Mouse (Mus musculus) liver, embryonic 15.5 days (tissue): ENCODE results near the gene Gm20388. TPM values are rescaled to one million over a fixed set of nuclear protein-coding genes. Genes with fewer than 3 reads are reported as not detected.
A peak's percentile ranks its signal among the peaks of the same experiment; 100 is the strongest.

Source experiments
- ATAC-seq: fragments of 200-750 bp; cut with Nextera tagmentation; 2 replicates; pipeline ENCODE4 v1.8.0; 2017; ENCODE audit warnings: moderate number of reproducible peaks, mild to moderate bottlenecking, moderate library complexity; ENCODE audit not compliant: insufficient read depth
- H3K27ac ChIP-seq: fragments of 300-500 bp; sonication (generic); replicated peaks from 2 replicates; pipeline ENCODE4 v1.5.1; 2015; ENCODE audit warnings: mild to moderate bottlenecking, inconsistent platforms
- H3K27me3 ChIP-seq: fragments of 300-500 bp; sonication (generic); 2 replicates; pipeline ENCODE4 v1.6.1; 2015; ENCODE audit warnings: mild to moderate bottlenecking, inconsistent platforms
- H3K36me3 ChIP-seq: fragments of 300-500 bp; sonication (generic); replicated peaks from 2 replicates; pipeline ENCODE4 v1.6.1; 2015; ENCODE audit warnings: moderate library complexity, mild to moderate bottlenecking, inconsistent platforms
- H3K4me1 ChIP-seq: fragments of 300-500 bp; sonication (generic); replicated peaks from 2 replicates; pipeline ENCODE4 v1.6.1; 2015; ENCODE audit warnings: inconsistent platforms
- H3K4me2 ChIP-seq: fragments of 300-500 bp; sonication (generic); 2 replicates; pipeline ENCODE4 v1.6.1; 2015; ENCODE audit warnings: moderate library complexity, mild to moderate bottlenecking, inconsistent platforms
- H3K4me3 ChIP-seq: fragments of 300-500 bp; sonication (generic); replicated peaks from 2 replicates; pipeline ENCODE4 v1.5.1; 2015; ENCODE audit warnings: mild to moderate bottlenecking, inconsistent platforms
- H3K9ac ChIP-seq: fragments of 300-500 bp; sonication (generic); 2 replicates; pipeline ENCODE4 v1.6.1; 2015; ENCODE audit warnings: moderate library complexity, mild to moderate bottlenecking, inconsistent platforms
- H3K9me3 ChIP-seq: fragments of 300-500 bp; sonication (generic); replicated peaks from 2 replicates; pipeline ENCODE4 v1.6.1; 2016; ENCODE audit warnings: inconsistent platforms
- WGBS: fragments of 180-500 bp; shearing (Covaris S2); methylation state at CpG from one replicate; pipeline ENCODE4 v1.1.7; 2015; ENCODE audit warnings: mixed read lengths; ENCODE audit not compliant: insufficient replicate concordance; 5-methylcytosine and 5-hydroxymethylcytosine counted together
- polyA plus RNA-seq: library from polyadenylated mRNA; unstranded; fragments of >200 nt; fragmentation: Nextera tagmentation; extraction: Ambion mirVana; gene quantifications from 2 replicates; pipeline ENCODE4 v1.2.1, GENCODE M21; 2015

Gm20388 gene
- polyA plus RNA-seq, 1 experiment from 2014 or later: not detected

DNA sequence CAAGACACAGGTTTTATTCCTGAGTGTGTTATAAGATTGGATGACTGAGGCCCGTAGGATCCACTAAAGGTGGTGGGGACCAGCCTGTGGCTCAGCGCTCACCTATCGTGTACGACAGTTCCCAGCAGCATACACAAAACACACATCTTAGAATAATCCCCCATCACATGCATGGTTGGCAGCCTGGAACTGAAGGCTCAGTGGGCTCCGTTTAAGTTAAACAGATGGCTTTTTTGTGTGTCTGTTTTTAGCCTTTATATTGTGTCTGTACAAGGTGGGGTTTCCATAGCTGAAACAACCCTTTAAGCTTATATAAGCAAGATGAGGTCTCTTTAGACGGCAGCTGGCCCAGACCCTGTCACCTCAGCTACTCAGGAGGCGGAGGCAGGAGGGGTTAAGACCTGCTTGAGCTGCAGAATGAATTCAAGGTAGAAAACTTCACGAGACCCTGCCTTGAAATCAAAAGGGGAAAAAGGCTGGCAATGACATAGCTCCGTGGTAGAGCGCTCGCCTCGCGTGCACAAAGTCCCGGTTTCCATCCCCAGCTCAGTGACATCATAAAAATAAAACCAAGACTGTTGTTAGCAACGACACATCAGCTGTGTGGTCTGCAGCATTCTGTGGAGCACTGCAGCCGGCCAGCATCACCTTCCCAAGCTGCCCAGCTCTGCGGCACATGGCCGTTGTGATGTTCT lies 835.5 kb downstream of the Gm20388 start:
- Histone ChIP-seq H3K27me3 (no peaks in the 10 kb centered on the region), H3K27ac (no peak overlapping the region), H3K36me3 (no peaks in the 10 kb centered on the region), H3K4me1 (peaks cover 21% of the 10 kb centered on the region), H3K9me3 (no peaks in the 10 kb centered on the region), H3K9ac (no peak overlapping the region), H3K4me2 (no peak overlapping the region), H3K4me3 (no peak overlapping the region)
- WGBS: 72% methylated on average over 18 of the region's 18 CpGs
- ATAC-seq: no peak

DNA sequence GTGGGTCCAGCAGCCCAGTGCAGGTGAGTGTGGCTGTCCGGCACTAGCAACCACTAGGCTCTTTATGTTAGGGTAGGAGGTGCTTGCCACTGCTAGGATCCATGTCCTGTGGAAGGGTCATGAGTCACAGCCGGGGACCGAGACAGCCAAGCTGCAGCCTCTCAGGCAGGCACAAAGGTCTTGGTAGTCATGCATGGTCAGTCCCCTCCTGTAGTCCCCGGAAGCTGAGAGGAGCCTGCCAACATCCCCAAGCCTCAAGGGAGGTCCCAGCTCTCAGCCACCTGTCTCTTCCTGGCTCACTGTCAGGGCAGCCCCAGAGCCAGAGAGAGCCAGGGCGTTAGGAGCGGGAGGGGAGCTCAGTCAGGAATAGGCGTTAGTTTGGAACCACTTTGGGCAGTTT lies 836.6 kb downstream of the Gm20388 start:
- Histone ChIP-seq H3K4me2 (no peak overlapping the region), H3K27ac (no peak overlapping the region), H3K4me3 (no peak overlapping the region), H3K36me3 (no peaks in the 10 kb centered on the region), H3K4me1 (peaks cover 31% of the 10 kb centered on the region), H3K9me3 (no peaks in the 10 kb centered on the region), H3K27me3 (no peaks in the 10 kb centered on the region), H3K9ac (no peak overlapping the region)
- WGBS: 66% methylated on average over 7 of the region's 7 CpGs
- ATAC-seq: no peak

DNA sequence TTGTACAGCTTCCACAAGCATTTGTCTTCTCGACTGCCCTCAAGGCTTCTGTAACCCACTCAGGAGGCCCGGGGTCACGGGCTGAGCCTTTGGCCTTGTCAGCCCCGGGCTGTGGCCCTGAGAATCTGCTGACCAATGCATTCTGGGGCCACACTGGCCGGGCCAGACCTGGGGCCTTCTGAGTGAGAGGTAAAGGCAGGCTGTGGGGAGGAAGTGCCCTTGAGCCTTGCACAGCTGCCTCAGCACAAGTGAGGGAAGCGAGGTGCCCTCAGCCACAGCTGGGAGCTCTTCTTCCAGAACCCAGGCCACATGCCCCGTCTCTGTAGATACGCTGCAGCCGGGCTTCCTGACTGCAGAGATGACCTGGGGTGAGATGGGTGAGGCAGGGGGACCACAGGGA lies 840.0 kb downstream of the Gm20388 start:
- ATAC-seq: peak; percentile 40
- WGBS: 54% methylated on average over 9 of the region's 9 CpGs
- H3K4me3 ChIP-seq: no peak overlapping the region
- H3K9me3 ChIP-seq: no peaks in the 10 kb centered on the region
- H3K27me3 ChIP-seq: no peaks in the 10 kb centered on the region
- H3K27ac ChIP-seq: no peak overlapping the region
- H3K4me1 ChIP-seq: peaks cover 16% of the 10 kb centered on the region
- no peak overlapping the region for H3K4me2 ChIP-seq
- H3K9ac ChIP-seq: no peak overlapping the region
- H3K36me3 ChIP-seq: no peaks in the 10 kb centered on the region

DNA sequence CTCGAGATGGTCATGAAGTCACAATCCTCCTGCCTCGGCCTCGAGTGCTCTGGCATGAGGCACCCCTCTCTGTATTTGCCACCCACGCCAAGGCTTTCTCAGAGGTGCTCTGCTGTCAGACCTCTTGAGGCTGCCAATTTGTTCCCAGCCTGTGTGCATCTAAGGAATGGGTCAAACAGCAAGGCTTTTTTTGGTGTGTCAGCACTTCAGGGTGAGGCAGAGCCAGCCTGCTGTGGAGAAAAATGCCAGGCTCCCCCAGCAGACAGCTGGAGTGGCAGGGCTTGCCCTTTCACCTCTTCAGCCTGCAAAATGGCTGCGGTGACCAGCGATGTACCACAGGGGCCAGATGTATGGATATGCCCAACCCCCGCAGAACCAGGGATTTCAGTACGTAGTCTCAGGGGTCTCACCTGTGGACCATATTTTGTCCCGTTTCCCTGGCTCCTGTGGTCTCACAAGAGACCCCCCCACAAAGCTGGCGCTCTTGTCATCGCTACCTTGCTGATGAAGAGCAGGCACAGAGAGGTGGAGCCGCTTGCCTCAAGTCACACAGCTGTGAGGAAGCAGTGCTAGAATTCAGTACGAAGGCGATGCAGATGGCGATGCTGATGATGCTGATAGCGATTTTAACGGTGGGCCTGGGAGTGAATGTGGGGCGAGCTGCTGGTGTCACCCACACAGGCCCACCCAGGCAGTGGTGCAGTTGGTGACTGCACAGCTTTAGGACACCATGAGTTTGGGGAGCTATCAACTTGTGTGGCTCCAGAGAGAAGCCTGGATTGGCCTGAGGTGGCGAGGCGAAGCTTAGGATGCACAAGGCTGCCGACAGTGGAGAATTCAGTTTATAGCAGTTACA lies 840.8 kb downstream of the Gm20388 start:
- H3K27me3 ChIP-seq: no peaks in the 10 kb centered on the region
- no peaks in the 10 kb centered on the region for H3K9me3 ChIP-seq
- H3K27ac ChIP-seq: no peak overlapping the region; the same call in 1 of the 2 replicates
- ATAC-seq: no peak
- H3K36me3 ChIP-seq: no peaks in the 10 kb centered on the region
- 54% methylated on average over 21 of the region's 21 CpGs for WGBS
- peaks cover 16% of the 10 kb centered on the region for H3K4me1 ChIP-seq
- H3K4me2 ChIP-seq: peak overlapping the region; percentile 23; the same call in 1 of the 2 replicates
- no peak overlapping the region for H3K4me3 ChIP-seq
- no peak overlapping the region for H3K9ac ChIP-seq

DNA sequence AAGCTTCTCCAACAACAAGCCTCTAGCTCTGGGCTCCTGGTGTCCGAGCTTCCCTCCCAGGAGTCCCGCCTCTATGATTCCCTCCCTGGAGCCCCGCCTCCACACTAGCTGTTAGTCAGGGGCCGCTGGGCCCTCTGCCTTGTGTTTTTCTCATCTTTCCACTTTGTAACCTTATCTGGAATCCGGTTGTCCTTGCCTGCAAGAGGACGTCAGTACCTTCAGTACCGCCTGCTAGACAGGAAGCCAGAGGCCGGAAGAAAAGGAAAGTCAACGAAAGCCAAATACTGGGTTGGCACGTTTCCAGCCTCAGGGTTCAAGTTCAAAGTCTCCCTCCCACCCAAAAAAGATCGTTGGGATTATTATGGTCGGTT lies 841.4 kb downstream of the Gm20388 start:
- H3K27ac ChIP-seq: no peak overlapping the region; the same call in 1 of the 2 replicates
- ATAC-seq: peak; percentile 17; the same call in 1 of the 2 replicates
- peak overlapping the region; percentile 23; the same call in 1 of the 2 replicates for H3K4me2 ChIP-seq
- H3K27me3 ChIP-seq: no peaks in the 10 kb centered on the region
- H3K9ac ChIP-seq: no peak overlapping the region
- 4% methylated on average over 12 of the region's 12 CpGs for WGBS
- H3K9me3 ChIP-seq: no peaks in the 10 kb centered on the region
- H3K4me1 ChIP-seq: peaks cover 16% of the 10 kb centered on the region
- no peak overlapping the region for H3K4me3 ChIP-seq
- no peaks in the 10 kb centered on the region for H3K36me3 ChIP-seq

DNA sequence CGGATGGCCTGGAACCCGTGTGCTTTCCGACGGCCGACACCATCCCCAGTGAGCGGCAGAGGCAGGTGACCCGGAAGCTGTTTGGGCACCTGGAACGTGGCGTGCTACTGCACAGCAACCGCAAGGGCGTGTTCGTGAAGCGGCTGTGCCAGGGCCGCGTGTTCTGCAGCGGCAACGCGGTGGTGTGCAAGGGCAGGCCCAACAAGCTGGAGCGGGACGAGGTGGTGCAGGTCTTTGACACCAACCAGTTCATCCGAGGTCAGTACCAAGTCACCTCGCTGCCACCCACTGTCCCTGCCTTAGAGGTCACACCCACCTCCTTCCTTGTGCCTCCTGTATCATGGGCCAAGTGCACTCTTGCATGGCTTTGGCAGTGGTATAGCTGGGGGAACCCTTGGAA lies 842.8 kb downstream of the Gm20388 start:
- H3K4me3 ChIP-seq: no peak overlapping the region
- H3K4me1 ChIP-seq: peaks cover 16% of the 10 kb centered on the region
- H3K4me2 ChIP-seq: no peak overlapping the region
- no peaks in the 10 kb centered on the region for H3K36me3 ChIP-seq
- no peak overlapping the region for H3K9ac ChIP-seq
- no peaks in the 10 kb centered on the region for H3K9me3 ChIP-seq
- 81% methylated on average over 22 of the region's 22 CpGs for WGBS
- H3K27me3 ChIP-seq: no peaks in the 10 kb centered on the region
- H3K27ac ChIP-seq: no peak overlapping the region
- no peak for ATAC-seq

DNA sequence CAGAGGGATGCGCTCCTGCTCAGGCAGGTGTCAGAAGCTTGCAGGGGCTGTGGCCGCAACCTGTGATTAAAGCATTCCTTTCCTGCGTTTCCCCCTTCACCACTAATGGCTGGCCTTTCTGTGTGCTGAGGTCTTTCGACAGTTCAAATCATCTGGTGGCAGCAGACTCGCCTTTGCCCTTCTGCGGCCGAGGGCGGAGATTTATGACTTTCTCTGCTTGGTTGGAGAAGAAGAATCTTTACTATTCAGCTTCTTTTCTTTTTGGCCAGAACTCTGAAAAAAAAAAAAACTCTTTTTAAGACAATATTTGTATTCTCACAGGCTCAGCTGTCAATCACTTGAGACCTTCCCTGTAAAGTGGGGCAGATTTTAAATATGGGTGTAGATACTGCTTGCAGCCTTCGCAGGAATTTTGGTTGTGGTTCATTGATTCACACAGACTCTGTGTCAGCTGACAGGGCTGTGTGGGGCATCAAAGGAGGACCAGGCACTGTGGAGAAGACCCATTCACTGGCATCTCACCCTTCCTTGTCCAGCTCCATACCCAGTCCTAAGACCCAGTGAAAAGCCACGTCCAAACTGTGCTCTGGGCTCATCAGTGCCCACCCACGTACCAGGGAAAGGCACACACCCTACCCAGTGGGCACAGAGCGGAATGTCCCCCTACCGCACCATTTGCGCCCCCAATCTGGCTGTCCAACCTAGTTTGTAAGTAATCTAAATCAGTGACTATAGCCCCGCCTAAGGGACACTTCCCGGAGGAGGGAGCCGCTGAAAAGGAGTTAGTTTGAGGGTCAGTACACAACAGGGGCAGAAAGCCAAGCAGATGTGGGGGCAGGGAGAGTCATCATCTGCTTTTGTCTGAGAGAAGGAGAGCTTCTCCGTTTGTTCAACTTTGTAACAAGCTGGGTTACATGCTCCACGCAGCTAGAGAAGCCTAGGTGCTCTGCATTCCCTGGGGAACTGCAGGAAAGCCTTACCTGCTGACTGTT lies 845.0 kb downstream of the Gm20388 start:
- Histone ChIP-seq H3K36me3 (no peaks in the 10 kb centered on the region), H3K4me3 (no peak overlapping the region), H3K27me3 (no peaks in the 10 kb centered on the region), H3K9ac (no peak overlapping the region), H3K4me1 (peaks cover 16% of the 10 kb centered on the region), H3K27ac (no peak overlapping the region), H3K4me2 (no peak overlapping the region), H3K9me3 (no peaks in the 10 kb centered on the region)
- WGBS: 64% methylated on average over 19 of the region's 19 CpGs
- no peak for ATAC-seq

DNA sequence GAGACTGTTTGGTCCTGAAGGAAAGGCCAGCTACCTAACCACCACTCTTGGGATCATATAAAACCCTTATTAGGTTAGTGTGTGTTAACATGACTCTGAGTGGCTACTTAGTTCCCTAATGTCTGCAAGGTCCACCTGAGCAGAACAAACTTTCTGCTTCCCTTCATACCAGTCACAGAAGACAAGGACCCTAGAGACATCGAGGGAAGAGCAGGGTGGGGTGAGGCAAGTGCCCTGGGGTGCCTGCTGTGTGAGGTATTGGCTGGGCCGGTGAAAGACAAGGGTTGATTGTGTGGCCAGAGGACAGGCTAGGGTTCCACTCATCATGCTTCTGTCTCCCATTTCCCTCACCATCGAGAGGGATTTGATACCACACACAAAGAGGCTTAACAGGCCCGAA lies 847.4 kb downstream of the Gm20388 start:
- no peak for ATAC-seq
- 49% methylated on average over 4 of the region's 4 CpGs for WGBS

DNA sequence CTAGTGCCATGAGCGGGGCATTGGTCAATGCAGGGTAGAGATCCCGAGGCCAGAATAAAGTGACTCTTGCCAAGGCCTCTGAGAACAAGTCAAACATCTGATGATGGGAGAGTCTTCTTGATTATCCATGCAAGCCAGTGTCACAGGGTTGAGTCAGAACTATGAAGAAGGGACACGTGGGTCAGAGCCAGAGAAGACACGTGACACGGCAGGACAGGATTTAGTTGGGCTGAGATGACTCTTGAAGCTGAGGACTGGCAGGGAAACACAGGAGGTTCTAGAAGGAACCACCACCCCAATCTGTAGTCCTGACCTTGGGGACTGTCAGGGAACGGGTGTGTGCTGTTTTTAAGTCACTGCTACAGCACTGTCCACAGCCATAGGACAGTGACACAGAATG lies 849.2 kb downstream of the Gm20388 start:
- H3K9ac ChIP-seq: no peak overlapping the region
- H3K27ac ChIP-seq: no peak overlapping the region
- no peak for ATAC-seq
- no peak overlapping the region for H3K4me2 ChIP-seq
- no peaks in the 10 kb centered on the region for H3K36me3 ChIP-seq
- H3K27me3 ChIP-seq: no peaks in the 10 kb centered on the region
- no peaks in the 10 kb centered on the region for H3K4me1 ChIP-seq
- no peak overlapping the region for H3K4me3 ChIP-seq
- H3K9me3 ChIP-seq: no peaks in the 10 kb centered on the region
- WGBS: 47% methylated on average over 6 of the region's 6 CpGs

More for the DNA sequence above, 847.4 kb downstream of the Gm20388 start:
- no peak overlapping the region for H3K4me3 ChIP-seq
- H3K27me3 ChIP-seq: no peaks in the 10 kb centered on the region
- H3K36me3 ChIP-seq: no peaks in the 10 kb centered on the region
- H3K4me1 ChIP-seq: no peaks in the 10 kb centered on the region
- no peak overlapping the region for H3K27ac ChIP-seq
- no peaks in the 10 kb centered on the region for H3K9me3 ChIP-seq
- H3K4me2 ChIP-seq: no peak overlapping the region
- H3K9ac ChIP-seq: no peak overlapping the region

DNA sequence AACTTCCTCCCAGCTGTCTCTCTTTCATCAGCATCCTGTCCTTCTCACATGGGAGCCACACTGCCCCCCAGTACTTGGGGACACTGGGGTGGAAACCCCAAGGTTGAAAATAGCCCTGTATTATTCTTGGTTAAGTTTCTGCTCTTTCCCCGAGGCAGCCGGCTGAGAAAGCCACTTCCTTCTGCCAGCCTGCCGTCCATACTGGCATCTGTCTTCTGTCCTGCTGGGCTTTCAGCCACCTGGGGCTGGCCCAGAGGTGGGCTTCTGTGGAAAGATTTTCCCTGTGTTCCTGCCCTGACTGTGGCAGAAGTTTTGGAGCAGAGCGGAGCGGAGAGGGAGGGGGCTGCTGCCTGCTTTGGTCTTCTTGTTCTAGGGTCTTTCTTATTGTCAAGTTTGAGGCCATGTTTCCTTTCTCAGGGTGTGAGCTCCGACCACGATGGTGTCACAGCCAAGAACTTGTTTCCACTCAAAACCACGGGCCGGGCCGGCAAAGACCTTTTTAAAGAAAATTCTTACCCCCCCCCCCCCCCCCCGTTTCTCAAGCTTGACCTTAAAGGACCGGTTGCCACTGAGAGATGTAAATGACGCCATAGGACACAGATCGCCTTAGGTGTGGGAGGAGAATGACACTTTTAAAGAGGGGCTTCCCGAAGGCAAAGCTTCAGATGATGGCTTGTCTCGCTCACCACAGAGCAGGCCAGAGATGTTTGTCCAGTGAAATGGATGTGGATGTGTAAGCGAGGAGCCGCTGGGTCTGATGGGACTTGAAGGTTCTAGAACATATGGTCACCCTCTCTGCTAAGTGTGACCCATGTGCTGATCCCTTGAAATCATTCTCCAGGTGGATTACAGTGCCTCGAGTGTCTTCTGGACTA lies 849.9 kb downstream of the Gm20388 start:
- no peak for ATAC-seq
- no peaks in the 10 kb centered on the region for H3K4me1 ChIP-seq
- no peaks in the 10 kb centered on the region for H3K9me3 ChIP-seq
- H3K9ac ChIP-seq: no peak overlapping the region
- no peak overlapping the region for H3K4me2 ChIP-seq
- H3K27ac ChIP-seq: no peak overlapping the region
- no peaks in the 10 kb centered on the region for H3K27me3 ChIP-seq
- no peaks in the 10 kb centered on the region for H3K36me3 ChIP-seq
- 46% methylated on average over 19 of the region's 19 CpGs for WGBS
- H3K4me3 ChIP-seq: no peak overlapping the region
